Mouse (Mus musculus): Measurements from ENCODE around the gene Cdkn2b.

DNA sequence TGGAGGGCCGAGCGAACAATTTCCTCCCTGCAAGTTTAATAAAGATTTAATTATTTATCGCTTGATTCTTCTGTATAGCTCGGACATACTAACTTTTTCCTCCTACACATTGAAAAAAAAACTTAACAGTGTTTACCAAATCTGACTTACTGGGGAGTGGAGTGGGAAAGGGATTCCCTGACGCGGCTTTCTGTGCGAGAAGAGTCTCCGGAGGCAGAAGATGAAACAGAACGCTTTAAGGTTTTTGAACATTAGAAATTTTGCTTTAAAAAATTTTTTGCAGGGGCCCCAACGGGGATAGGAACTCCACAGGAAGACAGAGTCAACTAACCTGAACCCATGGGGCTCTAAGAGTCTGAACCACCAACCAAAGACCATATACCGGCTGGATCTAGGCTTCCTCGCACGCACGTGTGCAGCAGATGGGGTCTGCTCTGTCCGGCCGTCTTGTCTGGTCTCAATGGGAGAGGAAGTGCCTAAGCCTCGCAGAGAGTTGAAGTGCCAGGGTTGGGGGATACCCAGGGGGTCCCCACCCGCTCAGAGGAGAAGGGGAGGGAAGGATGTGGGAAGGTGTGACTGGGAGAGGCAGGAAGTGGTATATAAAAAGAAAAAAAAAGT is 38.6 kb downstream of the Cdkn2b start:
- TF ChIP-seq POLR2A (IDR thresholded peaks at IDR 0.05; ENCODE audit: control insufficient read depth, extremely low read depth, insufficient read depth, low read length, poor library complexity) (no peak), CTCF (IDR thresholded peaks at IDR 0.05; ENCODE audit: borderline replicate concordance, control insufficient read depth, extremely low read depth, insufficient read depth, low read length, poor library complexity) (no peak)
